Mouse (Mus musculus) megakaryocyte-erythroid progenitor cell, adult 5-6 weeks (primary cell): ENCODE data around the gene Chga. TPM values are rescaled to one million over a fixed set of nuclear protein-coding genes. Genes with fewer than 3 reads are reported as not detected.

ENCODE experiments used
- ATAC-seq: replicated peaks from 2 replicates; pipeline ENCODE4 v1.8.0; 2016; ENCODE audit warnings: mild to moderate bottlenecking, inconsistent platforms; ENCODE audit not compliant: severe bottlenecking, poor library complexity, low FRiP score, low TSS enrichment
- total RNA-seq, 2 experiments: library from RNA; stranded (forward) in 1 of 2; stranded (reverse) in 1 of 2; fragments of 200-1000, 215-1000 nt in 1 of 2; fragments of >200 nt in 1 of 2; fragmentation: Nextera tagmentation in 1 of 2; gene quantifications; 2 replicates each; pipeline ENCODE4 v1.2.3; 2014 to 2017

Gene Chga
- total RNA-seq, 2 experiments from 2014 or later: not detected

DNA sequence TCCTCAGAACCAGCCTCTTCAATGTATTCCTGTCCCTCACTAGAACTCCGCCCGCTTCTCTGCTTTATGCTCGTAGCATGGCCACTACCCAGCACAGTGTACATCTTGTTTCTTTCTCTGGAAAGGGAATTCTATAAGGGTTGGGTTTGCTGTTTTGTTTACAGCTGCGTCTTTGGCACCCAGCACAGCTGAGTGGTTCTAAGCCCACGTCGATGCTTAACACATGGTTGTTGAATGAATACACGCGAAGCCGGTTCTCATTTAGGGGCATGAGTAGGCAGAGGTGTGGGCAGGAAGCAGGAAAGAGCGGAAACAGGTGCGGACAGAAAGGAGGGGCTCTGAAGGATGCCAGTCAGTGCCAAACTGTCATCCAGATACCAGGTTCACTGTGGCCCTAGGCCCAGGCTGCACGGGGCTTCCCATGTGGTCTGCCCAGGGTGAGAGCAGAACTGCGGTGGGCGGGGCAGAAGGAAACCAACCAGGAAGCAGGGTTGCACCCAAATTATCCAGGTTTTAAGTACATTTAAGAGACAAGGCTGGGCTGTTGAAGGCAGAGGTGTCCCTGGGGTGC is 979 bp upstream of the Chga start:
- ATAC-seq: no peak

DNA sequence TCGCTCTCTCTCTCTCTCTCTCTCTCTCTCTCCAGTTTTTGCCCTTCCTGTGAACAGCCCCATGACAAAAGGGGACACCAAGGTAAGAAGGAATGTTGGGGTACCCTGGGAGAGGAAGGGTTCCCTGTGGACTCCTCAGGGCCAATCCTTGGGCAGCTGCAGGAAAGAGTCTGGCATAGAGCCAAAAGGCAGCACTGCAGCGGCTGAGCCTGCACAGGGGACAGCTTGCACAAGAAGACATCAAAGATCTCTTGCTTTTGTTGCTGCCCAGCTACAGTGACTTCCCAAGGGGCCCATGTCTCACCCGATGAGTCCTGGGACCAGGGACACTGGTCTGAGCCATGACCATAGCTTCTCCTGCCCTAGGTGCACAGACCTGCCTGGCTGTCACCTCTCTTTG is 1.1 kb downstream of the Chga start:
- ATAC-seq: no peak

DNA sequence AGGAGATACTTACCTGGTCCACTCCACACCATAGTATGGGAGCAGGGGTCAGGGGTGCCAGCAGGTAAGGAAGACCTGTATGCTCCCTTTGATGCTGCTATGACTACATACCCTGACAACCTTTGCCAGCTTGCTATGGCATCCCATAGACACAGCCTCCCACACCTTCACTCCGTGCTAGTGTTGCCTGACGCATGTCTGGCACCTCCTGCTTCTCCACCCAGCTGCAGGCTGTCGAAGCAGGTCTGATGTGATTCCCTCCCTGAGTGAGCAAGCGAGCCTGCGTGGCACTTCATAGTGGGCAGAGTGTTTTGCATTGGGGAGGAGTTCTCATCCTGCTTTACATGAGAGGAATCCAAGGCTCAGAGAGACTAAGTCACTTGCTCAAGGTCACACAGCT is 2.6 kb downstream of the Chga start:
- ATAC-seq: no peak

DNA sequence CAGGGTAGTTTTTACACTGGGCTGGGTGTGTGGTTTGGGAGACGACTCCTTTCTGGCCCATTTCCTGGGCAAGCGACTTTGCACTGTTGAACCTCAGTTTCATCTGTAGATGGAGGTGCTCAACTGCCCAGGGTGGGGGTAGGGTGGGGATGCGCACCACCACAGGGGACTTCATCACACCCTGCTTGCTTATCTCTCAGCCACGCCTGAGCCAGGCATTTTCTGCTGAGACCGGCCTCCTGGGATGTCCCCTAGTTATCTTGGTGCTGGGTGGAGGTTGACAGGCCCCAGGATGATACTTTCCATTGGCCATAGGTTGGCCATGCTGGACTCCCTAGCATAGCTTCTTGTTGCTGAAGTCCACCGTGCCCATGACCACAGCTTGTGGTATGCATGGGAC is 10.3 kb downstream of the Chga start:
- peak; percentile 75 for ATAC-seq

DNA sequence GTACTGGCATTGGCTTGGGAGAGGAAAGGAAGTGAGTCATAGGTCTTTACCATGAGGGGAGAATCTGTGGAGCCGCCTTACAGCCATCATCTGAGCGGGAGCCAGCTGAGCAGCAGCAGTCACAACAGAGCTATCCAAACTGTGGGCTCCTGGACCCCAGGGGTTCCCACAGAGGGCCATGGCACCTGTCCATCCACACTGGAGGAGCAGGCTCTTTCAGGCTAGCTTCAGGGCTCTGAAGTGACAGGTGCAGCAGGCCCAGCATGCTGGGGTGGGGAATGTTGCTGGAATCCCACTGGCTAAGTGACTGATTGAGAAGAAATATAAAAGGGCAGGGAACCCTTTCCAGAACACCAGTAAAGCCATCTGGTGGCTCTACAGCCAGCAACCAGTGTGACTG is 12.2 kb downstream of the Chga start:
- no peak for ATAC-seq

DNA sequence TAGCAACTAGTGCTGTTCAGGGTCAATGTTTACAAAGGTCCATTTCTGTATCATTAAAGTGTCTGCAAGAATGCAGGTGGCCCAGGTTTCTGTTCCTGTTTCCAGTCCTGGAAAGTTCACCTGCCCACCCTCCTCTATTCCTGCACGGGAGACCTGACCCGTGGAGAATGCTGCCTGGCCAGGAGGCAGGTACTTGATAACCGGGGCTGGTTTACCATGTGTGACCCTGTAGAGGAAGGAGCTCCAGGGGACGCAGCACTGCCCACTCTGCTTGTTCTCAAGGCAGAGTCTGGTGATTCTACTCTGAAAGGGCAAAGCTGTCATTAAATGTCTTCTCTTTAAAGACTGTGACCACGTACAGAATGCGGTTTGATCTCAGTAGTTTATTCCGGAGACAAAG is 13.4 kb downstream of the Chga start:
- no peak for ATAC-seq

DNA sequence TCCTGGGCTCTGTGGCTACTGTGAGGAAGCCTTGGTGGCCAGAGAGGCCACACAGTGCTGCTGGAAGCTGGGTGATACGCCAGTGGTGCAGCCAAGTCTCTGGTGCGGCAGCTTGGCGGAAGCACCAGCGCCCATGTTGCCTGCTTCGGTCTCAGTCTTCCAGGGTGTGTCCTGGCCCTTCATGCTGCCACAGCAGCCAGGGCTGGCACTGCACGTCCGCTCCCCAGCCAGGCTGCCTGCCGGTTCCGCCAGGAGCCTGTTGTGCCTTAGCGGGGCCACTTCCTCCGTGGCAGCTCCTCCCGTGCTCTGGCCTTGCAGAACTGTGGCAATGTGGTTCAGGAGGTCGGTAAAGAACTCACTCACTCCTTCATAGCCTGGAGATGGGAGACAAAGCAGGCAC is 15.3 kb downstream of the Chga start:
- ATAC-seq: no peak

DNA sequence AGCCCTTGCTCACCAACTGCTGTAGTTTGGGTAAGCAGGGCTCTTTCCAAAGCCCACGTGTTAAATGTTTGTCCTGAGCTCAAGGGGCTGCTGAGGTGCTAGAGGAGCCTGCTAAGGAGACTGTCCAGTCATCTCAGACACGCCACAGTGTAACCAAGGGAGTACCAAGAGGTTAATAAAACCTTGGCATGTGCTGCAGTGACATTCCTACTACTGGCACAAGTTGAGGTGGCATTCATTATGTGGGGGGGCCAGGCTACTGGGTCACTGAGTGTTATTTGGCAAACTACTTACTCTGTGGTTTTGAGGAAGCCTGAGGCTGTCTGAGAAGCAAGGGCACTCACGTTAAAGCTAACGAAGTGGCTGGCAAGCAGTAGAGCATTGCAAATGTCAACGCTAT is 16.0 kb downstream of the Chga start:
- no peak for ATAC-seq

DNA sequence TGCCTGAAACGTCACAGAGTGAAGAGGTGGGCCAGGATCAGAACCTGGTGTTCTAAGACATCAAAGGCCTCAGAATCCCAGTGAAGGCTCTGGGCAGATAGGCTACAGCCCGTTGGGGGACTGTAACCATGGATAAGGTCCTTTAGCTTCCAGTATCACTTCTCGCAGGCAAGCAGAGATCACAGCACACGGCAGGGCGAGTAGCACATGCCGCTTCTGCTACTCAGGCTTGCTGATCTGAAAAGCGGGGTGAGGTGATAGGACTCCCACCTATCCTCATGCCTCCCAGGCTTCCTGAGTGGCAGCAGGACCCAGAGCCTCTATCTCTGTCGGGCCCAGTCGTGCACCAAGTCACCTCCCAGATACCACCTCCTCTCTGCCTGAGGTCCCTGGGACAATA is 16.9 kb downstream of the Chga start:
- 0 out of 2 replicates have a peak, but pooled peaks have one; percentile 15 for ATAC-seq

DNA sequence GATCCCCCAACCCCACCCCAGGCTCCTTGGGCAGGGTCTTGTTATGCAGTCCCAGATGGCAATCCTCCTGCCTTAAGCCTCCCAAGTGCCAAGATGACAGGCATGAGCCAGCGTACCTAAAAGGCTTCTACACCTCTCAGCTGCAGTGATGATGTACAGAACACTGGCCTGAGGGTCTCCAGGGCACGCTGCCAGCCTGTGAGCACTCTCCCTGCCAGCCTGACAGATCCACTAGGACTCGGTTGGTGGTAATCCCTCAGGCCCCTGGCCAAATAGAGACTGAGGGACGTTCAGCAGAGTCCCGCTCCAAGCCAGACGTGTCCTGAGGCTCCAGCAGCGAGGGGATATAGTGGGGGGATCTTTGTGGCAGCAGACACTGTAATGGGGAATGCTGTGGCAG is 18.3 kb downstream of the Chga start:
- no peak for ATAC-seq

DNA sequence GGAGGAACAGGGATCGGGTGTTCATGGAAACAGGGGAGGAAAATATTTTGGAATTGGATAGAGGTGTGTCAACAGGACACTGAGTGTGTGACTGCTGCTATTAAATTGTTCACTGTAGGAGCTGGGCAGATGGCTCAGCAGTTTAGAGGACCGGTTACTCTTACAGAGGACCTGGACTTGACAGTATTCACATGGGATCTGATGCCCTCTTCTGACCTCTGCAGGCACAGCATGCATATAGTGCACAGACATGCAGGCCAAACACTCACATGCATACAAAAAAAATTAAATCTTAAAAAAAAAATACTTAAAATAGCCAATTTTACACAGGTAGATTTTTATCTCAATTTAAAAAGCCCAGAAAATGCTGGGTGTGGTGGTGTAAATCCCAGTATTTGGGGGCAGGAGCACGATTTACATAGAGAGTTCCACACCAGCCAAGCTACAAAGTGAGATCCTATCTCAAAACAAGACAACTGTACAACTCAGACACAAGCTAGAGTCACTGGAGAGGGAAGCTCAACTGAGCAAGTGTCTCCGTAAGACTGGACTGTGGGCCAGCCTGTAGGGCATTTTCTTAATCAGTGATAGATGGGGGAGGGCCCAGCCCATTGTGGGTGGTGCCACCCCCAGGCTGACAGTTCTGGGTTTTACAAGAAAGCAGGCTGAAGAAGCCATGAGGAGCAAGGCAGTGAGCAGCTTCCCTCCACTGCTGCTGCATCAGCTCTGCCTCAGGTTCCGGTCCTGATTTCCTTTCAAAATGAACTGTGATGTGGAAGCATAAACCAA is 21.0 kb downstream of the Chga start:
- no peak for ATAC-seq

DNA sequence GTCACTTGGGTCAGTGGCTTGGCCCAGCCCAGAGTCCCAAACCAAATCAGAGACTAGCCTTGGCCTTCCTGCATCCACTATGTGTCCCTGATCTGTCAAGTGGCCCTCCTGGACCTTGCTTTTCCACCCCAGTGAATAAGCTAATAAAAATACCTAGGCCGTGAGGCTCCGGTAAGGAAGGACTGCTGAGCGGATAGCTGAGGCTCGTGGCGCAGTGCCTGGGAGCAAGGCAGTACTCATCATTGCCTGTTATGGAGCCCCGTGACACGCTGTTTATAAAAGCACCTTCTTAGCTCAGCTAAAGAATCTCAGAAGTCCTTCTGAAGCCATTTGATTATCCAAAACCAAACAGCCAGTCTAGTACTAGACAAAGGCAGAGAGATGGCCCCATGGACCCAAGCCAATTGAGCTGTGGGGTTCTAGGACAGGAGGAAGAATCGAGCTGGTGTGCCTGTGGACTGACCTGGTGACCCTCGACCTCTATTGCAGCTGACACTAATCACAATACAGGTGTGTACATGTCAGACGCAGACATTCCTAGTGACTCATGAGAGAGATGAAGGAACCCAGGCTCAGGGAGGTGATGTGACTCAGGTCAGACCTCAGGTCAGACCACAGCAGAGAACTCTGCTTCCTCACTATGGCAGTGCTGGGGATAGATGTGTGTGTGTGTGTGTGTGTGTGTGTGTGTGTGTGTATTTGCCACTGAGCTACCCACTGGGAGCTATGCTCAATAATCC is 22.1 kb downstream of the Chga start:
- ATAC-seq: no peak

DNA sequence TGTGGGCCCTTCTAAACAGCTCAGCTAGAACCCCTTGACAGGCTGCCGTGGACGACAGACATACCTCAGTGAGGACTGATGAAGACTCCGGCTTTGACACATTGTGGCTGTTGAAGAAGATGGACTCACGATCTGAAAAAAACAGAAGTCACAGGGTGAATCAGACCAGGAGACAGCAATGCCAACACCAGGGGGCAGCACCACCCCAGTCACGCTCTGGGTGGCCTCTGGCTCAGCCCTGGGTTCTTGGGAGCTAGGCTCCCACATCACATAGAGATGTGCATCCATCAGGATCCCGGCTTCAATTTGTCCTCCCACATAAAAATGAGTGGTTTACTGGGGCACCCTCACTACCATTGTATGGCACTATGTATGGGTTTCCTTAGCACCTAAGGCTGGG is 24.3 kb downstream of the Chga start:
- ATAC-seq: peak; percentile 71

DNA sequence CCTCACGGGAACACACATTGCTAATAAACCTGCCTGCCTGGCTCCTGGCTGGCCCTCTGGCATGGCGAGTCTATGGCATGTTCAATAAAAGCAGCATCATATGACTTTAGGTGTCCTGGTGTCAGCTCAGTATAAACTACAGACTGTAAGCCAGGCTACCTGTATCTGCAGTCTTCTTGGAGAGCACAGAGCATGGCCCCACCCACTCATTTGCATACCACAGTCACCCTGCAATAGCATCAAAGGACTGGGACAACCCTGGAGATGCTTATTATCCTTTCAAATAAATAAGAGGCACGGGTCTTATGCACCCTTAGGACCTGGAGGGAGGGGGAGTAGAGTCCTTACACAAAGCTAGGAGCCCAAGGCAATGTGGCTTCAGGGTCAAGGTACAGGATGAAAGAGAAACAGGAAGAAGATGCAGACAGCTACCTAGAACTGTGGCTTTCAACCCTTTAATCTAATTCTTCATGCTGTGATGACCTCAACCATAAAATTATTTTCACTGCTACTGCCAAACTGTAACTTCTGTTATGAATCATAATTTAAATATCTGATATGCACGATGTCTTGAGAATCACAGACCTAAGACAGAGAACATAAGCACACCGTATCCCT is 26.9 kb downstream of the Chga start:
- peak; percentile 45; the same call in 1 of the 2 replicates for ATAC-seq

DNA sequence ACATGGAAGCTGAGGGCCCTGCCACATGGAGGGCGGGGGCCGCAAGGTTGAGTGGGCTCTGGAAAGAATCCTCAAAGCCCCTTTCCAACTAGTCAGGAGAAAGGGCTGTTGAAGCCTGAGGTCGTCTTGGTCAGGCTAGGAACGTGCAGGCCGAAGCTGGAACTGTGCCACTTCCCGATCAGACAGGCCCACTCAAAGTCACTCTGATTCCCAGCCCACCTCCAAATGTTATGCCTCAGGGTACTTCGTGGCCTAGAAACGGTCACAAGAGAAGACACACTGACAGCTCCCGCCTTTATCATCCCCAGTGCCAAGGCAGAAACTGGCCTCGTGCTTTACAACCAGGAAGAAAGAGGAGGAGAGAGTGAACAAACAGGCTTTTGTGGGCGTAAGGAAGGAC is 27.7 kb downstream of the Chga start:
- no peak for ATAC-seq

DNA sequence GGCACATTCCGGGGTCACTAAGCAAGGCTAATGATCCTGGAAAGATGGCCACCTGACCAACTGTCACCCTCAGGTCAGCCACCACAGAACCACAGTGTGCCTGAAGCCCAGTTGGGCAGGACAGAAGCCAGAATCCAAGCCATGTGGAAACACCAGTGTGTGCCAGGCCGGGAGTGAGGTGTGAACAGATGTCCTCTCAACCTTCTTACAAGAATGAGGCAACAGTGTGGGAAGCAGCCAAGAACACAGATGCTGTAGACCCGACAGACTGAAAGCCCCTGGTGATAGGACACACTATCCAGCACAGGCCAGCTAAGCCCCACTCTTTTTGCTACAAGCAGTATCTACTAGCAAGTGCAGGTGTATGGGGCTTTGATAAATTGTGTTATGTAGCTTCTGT is 30.6 kb downstream of the Chga start:
- no peak for ATAC-seq

DNA sequence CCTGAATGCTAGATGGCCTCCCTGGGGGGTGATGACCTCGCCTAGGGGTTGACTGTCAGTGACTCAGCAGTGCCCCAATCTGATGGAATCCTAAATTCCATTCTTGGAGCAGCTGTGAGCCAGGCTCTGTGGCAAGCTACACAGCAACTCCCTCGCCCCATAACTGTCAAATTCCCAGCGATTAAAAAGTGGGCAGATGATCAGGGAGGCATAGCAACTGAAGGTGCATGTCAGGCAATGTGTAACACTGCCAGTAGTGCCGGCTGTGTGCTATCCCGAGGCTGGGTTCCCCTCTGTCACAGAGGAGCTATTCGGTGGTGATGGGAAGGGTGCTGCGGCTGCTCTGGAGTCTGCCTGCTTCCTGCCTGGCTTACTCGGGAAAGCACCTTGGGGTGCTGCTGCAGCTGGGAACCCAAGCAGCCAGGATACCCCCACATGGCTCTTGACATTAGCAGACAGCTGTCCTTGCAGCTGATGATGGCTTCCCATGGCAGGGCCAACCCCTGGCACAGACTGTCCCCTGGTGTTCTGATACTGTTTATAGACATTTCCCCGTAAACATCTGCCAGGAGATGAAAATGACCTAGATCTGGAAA is 31.6 kb downstream of the Chga start:
- no peak for ATAC-seq

DNA sequence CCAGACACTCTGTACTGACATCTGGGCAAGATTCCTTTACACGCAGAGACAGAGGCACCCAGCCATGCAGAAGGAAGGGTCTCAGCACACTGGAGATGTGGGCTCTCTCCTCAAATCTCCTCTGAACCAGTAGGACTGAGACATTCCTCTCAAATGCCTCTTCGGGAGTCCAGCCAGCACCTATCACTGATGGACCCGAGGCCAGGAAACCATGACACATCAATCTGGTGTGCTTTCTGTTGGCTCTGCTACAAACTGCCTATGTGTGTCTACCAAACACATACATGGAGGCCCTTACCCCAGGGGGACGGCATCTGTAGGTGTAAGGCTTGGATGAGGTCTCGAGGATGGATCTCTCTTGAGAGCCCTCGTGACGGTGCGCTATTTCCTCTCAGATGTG is 32.3 kb downstream of the Chga start:
- ATAC-seq: no peak

DNA sequence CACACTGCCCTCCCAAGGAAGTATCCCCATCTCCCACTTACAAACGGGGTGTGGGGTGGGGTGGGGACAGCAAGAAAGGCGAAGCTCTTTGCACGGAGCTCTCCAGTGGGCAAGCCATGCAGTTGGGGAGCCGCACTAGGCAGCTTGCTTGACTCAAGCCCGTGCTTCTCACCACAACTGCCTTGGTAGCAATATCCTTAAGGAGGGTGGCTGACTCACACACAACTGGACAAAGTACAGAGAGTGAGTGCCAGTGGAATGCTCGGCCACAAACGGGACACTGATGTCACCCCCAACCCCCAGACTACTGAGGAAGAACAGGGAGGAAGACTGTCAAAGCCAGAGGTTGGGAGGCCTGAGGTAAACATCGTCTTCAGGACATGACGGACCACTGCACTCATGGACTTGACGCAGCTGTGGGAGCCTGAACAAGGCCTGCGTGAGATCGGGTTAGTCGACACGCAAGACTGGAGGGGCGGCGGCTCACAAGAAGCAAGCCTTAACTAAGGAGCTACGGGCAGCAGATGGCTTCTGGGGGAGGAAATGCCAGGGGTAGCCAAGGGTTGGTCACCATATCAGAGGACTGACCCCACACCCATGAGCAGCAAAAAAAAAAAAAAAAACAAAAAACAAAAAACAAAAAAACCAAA is 36.1 kb downstream of the Chga start:
- no peak for ATAC-seq

DNA sequence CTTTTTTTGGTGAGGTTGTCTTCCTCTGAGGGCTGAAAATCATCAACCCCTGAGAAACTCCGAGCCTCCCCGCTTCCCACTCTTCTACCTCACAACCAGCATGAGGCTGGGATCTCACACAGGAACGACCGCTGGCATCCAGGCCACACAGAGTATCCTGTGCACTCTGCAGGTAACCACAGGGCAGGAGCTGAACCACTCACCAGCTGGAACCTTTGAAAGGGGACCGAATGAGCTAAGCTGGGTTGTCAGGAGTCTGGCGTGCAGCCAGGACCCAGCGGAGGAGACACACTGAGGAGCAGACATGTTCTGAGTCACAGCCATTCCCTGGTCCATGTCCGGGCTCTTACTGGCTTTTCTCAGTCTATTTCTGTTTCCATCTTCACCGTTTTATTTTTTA is 38.9 kb downstream of the Chga start:
- no peak for ATAC-seq
